Mouse (Mus musculus) T-cell, adult 2 months (primary cell): ENCODE data around the gene Snrpd3.
"Not testable (repeated sequence)": the region's sequence is repeated elsewhere in the genome, so short reads cannot be mapped to it uniquely, and the experiment has no call there.

ENCODE experiments used
- DNase-seq: peaks from one replicate; pipeline ENCODE4 v3.0.0; 2022; ENCODE audit warnings: low spot score

Snrpd3 gene

DNA sequence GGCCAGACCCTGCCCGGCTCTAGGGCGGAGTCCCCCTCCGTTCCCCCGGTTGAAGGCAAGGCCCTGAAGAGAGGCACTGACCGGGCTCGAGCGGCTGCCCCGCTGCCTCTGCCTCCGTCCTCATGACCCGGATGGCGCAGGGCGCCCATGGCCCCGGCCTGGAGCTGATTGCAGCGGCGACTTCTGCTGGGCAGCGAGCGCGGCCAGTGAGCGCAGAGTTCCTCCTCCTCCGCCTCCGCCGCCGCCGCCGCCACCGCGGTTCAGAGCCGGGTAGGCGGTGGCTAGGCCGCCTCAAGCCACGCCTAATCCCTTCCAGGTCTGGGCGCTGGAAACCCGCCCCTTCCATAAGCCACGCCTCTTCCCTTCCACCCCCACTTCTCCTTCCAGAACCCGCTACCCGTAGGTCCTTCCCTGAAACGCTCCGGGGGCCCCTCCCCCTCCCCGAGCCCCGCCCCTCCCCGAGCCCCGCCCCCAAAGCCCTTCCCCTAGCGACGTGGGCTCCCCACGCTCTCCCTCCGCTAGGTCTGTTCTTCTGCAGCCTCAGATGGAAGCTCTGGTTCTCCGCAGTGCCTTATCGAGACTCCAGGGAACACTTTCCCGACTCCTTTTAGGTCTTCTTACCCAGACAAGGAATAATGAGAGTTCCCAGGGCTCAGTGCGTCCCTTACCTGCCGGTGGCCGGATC is at the start of gene Snrpd3:
Gene Snrpd3, plus strand, starts transcription at position 479 of the 685 bp plus-strand sequence.
- DNase-seq, result peak; percentile 93

DNA sequence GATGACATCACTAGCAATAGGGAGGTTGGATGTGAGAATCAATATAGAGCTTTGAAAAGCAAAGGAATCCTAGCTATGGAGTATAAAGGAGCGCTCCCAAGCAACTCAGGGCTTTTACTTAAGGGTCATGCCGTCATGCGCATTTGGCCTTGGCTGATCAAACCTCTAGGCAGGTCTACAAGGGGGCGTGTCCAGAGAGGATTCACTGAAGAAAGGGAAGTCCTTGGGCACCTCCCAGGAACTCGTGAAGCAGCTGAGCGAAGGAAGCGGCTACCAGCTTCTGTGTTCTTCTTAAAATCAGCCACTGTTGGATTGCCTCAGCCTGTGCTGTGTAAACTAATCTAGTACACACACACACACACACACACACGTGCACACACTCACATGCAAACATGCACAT is 43.9 kb upstream of the Snrpd3 start:
- no peak for DNase-seq

DNA sequence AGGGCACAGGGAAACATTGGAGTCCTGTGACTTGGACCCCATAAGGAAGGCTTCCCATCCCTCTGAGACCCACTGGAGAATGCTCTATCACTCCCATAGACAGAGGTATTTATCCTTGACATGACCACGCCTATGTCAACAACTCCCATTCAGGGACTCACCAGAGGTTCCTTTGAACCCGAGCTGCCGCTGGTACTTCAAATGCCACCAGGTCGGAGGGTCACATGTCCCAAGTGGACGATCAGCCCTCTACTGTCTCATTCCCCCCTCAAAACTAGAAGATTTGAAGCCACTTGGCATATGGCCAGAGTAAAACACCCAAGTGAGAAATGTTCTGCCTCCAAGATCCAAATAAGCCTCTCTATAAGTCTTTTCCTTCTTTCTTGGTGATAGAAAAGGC is 42.8 kb upstream of the Snrpd3 start:
- DNase-seq, result no peak

DNA sequence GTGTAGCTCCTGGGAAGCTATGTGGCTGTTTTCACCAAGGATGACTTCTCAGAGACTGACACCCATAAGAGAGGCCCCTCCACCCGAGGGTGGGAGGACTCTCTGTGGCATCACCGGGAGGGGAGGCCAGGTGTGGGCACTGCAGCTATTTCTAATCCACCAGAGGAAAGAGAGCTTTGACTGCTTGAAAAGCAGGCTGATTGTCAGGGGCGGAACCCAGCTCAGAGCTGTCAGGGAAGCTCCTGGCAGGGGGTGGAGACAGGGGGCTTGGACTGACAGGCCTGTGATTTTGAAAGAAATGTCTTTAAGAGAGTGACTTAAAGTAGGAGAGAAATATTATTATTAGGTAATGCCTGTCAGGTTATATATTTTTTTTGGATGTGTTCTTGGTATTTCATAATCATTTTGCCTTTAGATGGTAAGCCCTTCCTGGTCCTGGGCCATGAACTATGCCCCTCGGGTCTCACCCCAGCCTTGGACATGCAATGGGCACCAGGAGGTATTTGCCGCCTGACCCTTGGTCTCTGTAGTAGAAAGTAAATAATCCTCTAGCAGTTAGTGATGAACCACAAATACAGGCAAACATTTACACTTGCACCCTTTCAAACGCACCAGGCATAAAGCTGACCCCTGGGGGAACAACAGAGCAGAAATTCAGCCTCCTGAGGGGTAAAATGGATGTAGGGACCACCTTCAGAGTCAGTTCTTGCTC is 42.1 kb upstream of the Snrpd3 start:
- DNase-seq, result not testable (repeated sequence)

DNA sequence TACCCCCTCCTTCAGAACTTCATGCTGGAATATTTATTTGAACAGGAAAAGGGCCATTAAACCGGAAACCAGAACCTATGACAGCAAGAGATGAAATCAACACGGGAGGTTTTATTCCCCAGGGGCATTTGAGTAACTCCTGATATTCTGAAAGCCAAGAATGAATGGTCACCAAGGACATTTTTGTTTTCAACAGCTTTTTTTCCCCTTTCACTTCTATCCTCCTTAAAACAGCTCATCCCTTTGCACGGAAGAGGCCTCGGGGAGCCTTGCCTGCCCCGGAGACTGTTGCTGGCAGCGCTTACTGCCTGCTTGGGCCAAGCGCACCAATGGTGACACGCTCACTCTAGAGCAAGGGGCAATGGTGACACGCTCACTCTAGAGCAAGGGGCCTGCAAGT is 40.3 kb upstream of the Snrpd3 start:
- no peak for DNase-seq

DNA sequence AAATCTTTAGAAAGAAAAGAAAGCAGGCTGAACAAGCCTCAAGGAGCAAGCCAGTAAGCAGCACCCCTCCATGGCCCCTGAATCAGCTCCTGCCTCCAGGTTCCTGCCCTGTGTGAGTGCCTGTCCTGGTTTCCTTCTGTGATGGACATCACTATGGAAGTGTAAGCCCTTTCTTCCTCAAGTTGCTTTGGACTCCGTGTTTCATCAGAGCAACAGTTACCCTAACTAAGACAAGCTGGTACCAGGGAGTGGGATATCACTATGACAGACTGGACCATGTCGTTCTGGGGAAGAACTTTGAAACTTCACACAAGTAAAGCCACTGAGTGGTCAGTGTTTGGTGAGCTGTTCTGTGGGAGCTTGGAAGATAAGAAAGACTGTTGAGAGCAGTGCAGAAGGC is 37.4 kb upstream of the Snrpd3 start:
- DNase-seq, result no peak

DNA sequence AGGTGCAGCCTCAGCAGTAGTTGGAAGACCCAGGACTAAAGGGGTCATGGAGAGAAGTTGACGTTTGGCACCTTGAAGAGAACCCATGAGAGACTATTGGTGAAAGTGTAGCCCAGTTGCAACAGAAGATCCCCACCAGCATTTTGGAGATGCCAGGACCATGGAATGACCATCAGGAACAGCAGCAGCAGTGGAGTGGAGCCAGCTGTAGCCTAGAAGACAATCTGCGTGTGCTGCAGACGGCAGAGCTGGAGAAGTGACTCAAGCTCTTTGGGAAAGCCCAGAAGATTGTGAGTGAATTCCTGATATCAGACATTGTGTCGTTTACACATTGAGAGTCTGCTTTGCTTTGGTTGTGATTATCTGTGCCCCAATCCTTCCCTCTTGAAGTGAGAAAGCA is 35.6 kb upstream of the Snrpd3 start:
- DNase-seq, result no peak

DNA sequence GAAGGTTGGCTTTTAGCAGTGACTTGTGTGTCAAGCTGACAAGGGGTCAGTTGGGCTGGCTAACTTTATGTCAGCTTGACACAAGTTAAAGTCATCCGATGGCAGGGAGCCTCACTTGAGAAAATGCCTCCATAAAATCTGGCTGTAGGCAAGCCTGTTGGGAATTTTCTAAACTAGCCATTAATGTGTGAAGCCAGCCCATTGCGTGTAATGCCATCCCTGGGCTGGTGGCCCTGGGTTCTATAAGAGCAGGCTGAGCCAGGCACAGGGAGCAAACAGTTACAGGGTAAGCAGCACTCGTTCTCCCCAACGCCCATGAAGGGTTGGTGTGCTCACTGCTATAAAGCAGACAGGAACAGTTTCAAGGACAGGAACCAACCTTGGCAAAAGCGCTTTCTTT is 35.1 kb upstream of the Snrpd3 start:
- no peak for DNase-seq

DNA sequence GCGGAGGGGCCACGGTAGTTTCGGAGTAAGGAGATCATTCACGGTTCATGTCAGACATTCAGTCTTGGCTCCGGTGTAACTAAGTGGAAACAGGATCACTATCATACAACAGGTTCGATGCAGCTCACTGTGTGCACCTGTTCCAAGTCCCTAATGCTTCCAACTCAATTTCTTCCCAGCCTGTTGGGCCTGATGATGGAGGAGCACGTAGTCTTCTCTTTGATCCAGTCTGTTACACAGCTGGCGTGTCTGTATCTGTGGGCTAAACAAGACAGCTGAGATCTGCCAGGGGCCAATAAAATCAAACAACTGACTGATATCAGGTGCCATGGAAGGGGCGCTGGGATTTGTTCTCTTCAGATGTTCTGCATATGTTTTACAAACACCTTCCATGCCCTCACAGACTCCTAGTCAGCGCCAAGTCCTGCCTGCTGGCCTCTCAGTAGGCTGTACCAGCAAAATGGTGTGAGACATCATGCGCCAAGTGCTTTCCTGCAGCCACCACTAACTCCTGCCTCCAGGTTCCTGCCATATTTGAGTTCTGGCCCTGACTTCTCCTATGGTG is 34.4 kb upstream of the Snrpd3 start:
- no peak for DNase-seq

DNA sequence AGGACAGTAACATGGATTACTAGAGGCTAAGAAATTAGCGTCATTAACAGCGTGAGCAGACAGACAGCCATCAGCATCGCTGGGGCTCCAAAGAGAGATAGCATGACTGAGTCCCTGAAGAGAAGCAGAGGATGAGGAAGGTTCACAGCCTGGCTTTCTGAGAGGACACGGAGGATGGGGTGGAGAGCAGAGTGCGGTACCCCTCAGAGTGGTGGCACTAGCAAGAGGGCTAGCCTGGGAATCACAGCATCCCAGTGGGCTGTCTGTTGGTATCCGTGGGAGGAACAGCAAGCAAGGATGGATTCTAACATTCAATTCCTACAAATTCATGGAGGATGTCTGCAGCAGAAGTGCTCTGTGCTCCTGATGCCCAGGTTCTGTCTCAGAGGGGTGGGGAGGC is 33.3 kb upstream of the Snrpd3 start:
- DNase-seq, result no peak

DNA sequence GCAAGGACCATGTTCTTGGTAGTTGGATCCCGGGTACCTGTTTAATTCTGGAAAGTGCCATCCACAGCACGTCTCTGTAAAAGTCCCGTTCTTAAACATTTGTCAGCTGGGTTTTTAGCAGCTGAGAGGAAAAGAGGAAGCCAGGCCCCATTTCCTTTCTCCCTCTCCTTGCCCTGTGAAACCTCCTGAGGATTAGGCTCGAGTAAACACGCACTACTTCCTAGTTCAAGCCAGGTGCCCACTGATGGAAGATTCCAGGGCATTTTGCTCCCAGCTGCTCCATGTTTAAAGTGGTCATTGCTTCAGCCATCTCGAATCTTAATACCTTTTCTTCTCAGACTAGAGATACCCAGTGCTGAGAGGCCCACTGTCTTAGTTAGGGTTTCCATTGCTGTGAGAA is 32.6 kb upstream of the Snrpd3 start:
- no peak for DNase-seq

DNA sequence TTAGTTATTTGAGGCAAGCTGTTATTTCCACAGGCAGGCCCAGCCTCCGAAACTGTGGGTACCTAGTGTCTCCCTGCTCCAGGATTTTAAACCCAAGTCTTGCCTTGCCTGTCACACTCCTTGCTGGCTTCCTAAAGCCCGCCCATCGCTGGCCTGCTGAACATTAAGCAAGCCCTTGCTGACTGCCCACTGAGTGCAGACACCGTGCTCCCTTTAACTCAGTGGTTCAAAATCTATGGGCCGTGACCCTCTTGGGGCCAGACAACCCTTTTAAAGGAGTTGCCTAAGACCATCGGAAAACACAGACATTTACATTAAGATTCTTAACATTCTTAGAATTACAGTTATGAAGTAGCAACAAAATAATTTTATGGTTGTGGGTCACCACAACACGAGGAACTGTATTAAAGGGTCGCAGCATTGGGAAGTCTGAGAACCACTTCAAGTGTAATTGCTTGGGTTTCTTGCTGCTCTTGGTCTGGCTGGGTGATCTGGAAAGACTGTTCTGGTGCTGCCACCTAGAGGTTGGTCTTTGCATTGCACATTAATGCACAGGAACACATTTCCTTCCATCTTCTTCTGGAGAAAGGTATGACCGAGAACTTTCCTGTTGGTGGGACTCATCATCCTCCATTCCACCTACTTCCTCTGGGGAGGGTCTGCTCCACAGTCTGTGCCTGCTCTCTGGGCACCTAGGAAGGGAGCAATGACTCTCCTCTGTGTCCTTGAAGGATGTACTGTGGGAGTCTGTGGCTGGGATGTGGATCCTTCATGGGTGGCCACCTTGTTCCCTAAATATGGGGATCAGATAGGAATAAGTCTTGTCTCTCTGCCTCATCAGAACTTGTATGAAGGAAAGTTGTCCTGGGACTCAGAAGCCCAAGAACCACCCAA is 31.0 kb upstream of the Snrpd3 start:
- DNase-seq, result peak; percentile 67

DNA sequence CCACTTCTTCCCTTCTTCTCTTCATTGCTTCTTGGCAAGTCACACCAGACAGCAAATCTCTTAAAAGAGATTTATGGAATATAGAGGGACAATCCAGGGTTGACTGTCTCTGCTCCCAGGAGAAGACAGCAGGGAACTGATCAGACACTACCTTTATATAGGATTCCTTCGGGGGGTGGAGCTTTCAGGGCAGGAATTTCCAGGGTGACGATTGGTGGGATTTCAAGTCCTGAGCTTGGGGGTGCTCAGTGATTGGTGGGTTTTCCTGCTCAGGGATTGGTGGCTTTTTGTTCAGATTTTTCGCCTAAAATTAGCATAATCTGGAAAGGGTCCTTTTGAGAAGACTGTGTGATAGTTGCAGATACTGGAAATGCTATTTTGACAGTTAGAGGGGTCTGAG is 30.2 kb upstream of the Snrpd3 start:
- DNase-seq, result no peak

DNA sequence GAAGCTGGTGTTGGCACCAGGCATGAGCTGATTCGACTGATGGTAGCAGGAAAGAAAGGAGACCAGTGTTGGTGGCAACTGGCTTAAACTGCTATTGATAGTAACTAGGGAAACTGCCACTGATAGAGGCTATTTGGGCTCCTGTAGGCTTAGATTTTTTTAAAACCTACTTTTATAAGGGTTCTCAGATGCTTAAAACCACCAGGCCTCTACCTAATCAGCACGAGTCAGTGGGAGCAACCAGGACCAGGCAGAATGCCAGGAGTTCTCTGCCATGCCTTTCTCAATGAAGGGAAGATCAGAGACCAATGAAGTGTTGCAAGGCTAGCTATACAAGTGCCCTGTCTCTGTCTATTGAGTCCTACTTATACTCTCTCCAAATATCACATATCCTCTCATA is 27.8 kb upstream of the Snrpd3 start:
- DNase-seq, result no peak

DNA sequence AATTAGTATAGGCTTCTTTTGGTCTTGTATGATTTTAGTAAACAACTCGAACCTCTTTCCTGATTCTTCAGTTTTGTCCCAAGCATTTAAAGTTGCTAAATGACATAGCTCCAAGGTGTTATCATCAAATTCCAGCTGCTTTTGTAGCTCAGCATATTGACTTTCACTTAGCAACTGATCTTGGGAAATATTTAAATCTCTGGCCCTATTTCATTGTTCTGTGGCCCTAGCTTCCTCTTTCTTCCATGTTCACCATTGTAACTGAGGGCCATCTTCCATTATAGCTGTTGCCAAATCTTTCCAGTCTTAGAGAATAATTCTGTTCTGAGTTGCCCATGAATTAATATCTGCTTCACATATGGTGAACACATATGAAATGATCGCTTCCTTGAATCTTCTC is 26.6 kb upstream of the Snrpd3 start:
- no peak for DNase-seq

DNA sequence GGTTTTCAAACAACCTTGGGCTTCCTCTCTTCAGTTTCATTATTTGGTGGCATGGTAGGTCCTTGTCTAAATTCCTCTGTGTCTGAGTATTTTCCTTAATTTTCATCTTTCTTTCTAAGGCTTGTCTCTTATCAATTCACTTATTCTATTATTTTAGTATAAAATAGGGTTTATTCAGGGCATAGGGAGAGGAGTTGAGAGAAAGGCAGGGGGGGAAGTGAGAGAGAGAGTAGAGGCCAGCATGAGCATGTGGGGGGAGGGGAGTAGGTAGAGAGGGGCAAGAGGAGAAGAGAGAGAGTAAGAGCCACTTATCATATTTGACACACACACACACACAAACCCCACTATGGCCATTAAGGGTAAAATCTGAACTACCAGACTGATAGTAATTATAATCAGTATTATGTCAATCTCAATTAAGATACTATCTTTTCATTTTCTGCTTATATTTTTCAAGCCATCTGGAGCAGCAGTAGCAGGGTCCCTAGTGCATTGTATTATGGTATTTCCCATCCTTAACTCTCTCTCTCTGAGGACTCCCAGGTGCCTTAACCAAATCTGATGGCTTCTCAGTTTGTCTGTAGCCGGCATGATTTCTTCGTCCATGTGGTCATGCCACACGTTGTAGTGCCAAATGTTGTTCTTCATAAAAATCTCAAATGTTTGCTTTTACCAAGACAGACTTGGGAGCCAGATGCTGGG is 26.0 kb upstream of the Snrpd3 start:
- no peak for DNase-seq

DNA sequence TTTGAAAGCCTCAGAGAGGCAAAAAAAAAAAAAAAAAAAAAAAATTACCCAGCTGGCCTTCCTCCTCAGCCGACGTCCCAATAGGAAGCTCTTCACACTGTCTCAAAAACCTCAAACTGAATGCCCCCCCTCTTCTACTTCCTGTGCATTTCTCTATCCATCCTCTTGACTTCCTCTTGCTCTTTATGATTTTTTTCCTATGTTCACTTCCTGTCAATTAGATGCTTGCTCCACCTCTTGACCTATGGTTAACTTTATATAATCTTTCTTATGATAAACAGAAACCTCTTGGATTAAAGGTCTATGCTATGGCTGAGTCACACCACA is 25.5 kb upstream of the Snrpd3 start:
- DNase-seq, result peak; percentile 53

DNA sequence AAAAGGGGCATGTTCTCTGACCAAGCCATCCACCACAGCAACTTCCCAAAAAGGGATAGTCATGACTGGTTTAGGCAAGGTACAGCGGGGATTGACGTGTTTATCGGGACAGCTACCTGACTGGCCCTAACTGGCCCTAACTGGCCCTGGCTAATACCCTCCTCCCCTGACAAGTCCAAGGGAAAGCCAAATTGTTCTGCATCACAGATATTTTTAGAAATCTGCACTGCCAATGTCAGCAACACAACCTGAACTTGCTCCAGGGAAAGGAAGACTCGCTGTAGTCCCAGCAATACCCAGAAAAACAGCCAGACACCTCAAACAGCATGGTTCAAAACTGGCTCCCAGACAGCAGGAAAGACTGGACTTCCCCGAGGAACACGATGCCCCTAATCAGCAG is 22.0 kb upstream of the Snrpd3 start:
- DNase-seq, result no peak

DNA sequence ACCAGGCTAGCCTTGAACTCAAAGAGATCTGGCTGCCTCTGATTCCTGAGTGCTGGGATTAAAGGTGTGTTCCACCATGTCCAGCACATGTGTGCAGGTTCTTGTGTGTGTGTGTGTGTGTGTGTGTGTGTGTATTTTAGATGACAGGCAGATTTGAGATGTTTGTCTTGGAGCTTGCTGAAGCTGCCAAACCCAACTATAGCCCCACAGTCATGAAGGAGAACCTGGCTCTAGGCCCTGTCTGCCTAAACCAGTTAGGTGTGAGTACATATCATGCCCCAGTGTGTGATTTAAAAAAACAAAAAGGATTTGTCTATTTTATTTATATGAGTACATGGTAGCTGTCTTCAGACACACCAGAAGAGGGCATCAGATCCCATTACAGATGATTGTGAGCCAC is 21.4 kb upstream of the Snrpd3 start:
- no peak for DNase-seq

DNA sequence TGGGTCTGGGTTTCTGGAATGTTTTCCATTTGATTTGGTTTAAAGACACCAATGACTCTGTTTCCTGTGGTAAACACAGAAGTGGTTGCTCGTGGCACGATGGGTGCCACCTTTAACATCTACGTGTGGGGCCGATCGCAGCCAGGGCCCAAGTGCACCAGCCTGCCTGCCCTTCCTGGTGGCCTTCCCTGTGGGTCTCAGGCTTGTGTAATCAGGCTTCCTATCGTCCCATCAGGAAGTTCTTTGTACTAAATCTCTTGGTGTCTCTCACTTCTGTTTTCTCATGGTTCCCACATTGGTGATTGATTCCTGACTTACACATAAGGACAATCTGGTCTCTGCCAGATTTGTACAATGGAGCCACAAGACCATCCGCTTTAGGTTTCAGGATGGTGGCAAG is 18.1 kb upstream of the Snrpd3 start:
- DNase-seq, result not testable (repeated sequence)

DNA sequence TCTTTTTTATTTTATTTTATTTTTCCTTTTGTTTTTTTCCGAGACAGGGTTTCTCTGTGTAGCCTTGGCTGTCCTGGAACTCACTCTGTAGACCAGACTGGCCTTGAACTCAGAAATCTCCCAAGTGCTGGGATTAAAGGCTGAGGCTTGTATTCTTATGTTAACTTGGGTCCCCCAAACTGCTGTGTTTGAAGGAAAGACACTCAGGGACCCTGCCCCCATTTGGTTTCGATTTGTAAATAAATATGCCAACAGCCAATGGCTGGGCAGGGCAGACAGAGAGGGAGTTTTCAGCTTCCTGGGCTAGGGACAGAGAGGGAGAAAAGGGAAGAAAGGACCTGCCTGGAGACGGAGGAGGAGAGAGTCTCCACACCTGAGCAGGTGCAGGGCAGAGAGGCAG is 17.6 kb upstream of the Snrpd3 start:
- DNase-seq, result no peak

DNA sequence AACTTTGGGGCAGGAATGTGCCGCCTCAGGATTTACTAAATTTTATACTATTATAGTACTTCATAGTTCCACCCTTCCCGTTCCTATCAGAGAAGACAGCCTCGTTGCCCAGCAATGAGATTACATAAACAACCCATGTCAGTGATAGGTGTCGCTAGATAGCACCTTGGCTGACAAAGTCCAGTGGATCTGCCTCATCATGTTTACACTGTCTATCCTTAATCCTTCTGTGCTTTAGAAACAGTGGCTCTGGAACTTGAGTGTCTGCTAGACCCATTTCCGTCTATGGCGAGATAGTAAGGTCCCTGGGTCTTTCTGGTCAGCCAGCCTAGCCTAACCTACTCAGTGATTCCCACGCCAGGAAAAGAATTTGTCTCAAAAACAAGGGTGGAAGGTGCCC is 17.0 kb upstream of the Snrpd3 start:
- DNase-seq, result no peak
